Mouse (Mus musculus) frontal cortex, adult 2 months (tissue): ENCODE measurements around the gene Plg. TPM values are rescaled to one million over a fixed set of nuclear protein-coding genes. Genes with fewer than 3 reads are reported as not detected.
A peak's percentile ranks its signal among the peaks of the same experiment; 100 is the strongest.

ENCODE experiments used
- DNase-seq, 2 experiments: peaks; one replicate each; pipeline ENCODE4 v3.0.0; 2022; ENCODE audit warnings: low spot score in 1 of 2; ENCODE audit errors: extremely low spot score in 1 of 2
- polyA plus RNA-seq: library from polyadenylated mRNA; depleted of rRNA; stranded (reverse); fragments of >200 nt; gene quantifications from 2 replicates; pipeline ENCODE4 v1.2.3, GENCODE M21; 2012; rRNA removed

Gene Plg
- 0.11 and 0.24 TPM in 2 replicates for polyA plus RNA-seq

DNA sequence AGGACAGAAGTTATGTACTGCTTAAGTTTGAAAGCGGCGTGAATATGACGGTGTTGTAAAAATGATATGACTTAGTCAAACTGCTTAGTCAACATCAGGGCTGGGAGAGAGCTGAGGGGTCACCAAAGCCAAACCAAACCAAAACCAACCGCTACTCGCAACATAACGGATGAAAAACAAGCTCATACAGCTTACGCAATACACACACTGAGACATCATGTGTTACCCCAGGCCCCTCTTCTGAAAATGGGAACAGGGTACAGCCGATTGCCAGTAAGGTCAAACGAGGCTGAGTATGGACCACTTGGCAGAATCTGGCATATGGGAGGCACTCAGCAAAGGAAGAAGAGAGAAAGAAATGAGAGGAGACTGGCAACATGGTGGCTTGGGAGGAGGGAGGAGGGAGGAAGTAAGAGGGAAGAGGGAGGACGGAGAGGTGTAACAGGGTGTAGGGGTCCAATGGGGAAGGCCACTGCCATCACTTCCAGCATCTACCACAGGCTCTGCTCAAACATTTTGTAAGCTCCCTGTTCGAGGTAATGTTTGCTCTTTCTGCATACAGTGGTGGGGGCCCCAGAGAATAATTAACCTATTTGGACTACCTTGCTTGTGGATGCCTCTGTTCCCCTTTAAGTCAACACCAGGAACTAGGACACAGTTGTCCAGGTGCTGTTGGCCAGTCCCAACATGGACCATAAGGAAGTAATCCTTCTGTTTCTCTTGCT, at the start of gene Plg:
TSS of gene Plg (plus strand) at position 628 of the 725 bp plus-strand sequence.
- no peak for DNase-seq

DNA sequence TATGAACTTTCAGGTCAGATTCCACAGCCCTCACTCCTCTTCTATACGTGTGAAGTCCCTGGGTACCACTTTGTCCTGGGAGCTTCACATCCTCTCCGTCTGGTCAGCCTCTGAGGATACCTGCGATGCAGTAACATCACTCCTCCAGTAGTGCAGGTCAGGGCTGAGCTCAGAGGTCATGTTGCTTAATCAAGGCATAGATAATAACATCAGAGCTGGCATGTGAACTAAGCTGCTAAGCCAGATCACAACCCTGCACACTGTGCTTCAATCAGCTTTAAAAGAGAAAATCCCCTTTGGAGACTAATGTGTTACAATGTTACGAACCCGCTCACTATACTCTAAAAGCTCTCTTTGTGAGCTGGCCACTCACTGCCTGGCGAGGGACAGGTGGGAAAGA, 43.3 kb upstream of the Plg start:
- no peak for DNase-seq

- no peak for DNase-seq
Measured at GRCm38 (mm10) chr17:12336073-12336868, 42.1 kb upstream of the Plg start.

DNA sequence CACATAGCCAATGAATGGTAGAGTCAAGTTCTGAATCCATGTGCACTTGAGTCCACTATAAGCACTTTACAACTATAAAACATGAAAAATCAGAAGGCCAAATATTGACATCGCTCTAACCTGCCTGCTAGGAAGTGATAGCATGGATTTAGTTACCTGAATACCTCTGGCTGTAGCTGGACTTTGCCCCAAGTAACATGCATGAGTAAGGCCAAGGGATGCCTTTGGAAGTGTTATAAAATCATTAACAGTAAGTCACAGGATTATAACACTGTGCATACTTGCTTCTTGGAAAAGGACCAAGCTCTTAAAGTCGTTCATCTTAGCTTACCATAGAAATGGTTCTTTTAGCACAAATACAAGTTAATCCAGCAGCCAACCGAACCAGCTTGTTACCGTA, 41.3 kb upstream of the Plg start:
- no peak for DNase-seq

DNA sequence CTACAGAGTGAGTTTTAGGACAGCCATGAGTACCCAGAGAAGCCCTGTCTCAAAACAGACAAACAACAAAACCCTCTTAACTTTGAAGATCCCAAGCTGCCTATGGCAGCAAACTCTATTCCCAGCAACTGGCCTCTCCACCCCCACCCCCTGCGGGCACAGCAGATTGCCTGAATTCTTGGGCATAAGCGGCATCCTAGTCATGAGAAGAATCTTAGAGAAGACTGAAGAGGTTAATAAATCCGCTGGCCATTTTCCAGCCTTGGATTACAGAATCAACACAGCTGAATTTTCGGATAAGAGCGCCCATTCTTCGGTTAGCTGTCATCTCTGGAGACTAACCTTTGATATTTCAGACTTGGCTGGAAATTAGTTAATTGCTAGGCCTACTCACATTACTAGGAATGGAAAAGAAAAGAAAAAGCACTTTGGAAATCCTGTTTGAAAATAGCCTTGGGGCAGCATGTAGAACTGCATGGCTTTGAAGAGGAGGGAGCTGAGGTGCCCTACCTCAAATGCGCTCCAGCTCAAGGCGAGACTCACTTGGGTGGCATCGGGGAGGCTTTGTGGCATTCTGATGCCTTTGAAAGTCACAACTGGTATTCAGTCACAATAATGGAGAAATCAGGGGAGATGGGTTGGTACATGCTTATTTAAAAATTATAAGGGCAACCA, 34.6 kb upstream of the Plg start:
- no peak for DNase-seq

DNA sequence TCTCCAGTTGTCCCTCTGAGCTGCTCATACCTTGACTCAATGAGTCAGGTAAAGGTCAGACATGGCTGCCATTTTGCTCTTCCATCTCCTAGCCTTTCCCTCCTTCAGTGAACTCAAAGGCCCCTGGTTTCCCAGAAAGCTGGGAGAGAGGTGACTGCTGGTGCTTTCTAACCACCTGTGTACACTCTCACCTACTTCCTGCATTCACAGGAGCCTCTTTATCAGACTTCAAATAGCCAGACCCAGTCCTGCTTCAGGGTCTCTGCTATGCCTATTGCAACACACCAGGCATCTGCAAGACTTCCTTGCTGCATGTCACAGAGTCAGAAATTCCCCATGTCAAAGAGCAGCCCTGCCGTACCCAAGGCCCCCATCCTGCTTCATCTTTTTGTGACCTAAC, 30.9 kb upstream of the Plg start:
- no peak for DNase-seq

- no peak for DNase-seq
Measured at GRCm38 (mm10) chr17:12351564-12351963, 26.8 kb upstream of the Plg start.

- DNase-seq, result no peak
Measured at GRCm38 (mm10) chr17:12352781-12353180, 25.6 kb upstream of the Plg start.

DNA sequence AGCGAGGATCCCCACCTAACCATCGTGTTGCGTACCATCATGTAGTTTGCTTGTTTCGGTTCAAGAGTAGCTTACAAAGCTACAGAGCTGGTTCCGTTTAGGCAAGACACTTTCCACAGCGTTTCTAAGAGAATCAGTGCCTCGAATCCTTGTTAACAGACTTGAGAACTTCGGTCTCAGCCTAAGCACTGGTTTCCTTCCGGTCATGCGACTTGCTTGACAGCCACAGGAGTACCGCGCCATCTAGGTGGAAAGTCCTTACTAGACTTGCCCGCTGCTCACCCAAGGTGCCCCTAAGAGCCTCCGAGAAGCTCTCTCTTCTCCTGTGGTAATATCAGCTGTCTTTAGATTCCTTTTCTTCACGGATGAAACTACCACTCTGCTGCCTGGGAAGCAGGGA, 18.5 kb upstream of the Plg start:
- no peak for DNase-seq

DNA sequence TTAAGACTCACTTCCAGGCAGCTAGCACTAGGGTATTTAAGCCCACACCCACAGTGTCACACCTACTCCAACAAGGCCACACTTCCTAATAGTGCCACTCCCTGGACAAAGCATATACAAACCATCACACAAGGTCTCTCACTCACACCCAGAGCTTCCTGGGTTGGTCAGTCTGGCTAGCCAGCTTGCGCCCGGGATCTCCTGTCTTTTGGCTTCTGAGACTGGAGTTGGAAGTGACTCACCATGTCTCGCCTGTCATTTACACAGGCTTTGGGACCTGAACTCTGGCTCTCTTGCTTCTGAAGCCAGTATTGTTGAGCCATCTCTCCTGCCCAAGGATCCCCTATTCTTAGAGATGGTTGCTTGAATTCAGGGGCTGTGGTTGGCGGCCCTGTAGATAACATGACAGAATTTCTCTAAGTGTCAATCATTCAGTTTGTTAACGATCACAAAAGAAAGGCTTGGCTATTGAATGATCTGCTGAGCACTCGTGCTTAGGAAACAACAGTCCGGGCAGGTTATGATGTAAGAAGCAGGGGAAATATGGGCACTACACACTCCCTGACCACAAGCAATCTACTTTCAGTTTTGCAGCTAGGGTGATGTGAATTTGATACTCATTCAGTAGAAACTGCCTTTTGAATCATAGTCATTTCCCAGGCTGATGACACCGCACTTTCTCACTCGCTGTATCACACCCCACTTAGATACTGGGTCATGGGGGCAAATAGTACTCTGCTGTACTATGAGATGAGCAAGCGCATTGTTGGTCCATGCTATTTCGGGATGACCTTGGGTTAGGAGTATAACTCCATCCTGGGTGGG, 14.6 kb upstream of the Plg start:
- DNase-seq, result no peak

GRCm38 (mm10) chr17:12364426-12364735, 14.0 kb upstream of the Plg start:
- peak; percentile 11 to 49 for DNase-seq

- DNase-seq, result peak in 1 of 2 experiments; percentile 72
Measured at GRCm38 (mm10) chr17:12367373-12367930, 11.0 kb upstream of the Plg start.

GRCm38 (mm10) chr17:12369393-12369792, 9.0 kb upstream of the Plg start:
- DNase-seq, result no peak

DNA sequence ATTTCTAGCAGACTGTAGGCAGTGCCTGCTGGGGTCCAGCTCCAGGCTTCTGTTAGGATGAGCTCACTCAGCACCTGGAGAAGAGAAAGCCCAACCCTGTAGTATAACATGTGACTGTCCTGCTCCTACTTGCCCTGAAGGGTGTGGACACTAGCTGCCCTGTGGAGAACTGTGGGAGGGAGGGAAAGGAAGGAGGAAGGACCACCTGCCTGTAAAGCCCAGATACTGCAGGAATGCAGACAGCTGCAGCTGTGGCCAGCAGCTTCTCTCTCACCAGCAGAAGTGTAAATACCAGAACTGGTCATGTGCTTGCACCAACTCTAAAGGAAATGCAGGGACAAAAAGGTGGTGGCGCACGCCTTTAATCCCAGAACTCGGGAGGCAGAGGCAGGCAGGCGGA, 8.1 kb upstream of the Plg start:
- no peak for DNase-seq

DNA sequence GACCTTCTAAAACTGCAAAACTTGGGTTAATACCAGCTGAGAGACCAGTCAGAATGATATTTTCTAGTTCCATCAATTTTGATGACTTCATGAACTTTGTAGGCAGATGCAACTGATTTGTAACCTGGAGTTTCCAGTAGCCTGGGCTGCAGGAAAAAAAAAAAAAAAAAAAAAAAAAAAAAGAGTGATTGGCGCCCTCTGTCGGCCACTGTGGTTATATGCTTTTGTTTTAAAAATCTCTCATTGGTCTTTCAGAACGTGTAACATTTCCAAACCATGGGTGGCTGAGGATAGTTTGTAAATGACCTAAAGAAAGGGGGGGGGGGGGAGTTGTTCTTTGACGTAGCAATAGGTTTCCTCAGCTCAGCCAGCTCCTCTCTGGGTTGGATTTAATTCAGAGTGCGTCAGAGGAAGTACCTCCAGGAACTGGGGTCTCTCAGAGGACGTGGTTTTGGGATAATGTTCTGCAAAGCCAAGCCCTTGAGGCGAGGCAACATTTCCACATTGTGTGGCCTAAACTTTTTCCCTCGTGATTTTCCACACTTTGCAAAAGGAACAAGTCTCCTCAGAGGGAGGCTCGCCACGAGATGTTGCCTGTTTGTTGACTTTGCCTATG, 7.0 kb upstream of the Plg start:
- DNase-seq, result no peak

DNA sequence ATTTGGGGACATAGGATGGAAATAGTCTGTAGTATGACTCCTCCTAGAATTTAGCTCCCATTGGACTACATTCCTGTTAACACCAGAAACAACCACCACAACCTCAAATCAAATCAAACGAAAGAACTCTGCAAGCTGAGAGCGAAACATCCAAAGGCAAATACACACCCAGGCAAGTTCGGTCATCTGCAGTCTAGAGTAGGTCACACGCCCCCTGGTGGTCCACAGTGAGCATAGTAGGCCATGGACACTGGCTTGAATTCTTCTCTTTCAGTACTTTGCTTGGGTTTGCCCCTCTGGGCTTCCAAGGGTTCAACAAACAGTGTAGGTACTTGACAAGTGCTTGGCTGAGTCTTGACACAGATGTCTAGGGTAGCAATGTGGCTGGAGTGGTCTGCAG, 6.4 kb upstream of the Plg start:
- peak; percentile 14 to 74 for DNase-seq

GRCm38 (mm10) chr17:12373601-12374144, 4.7 kb upstream of the Plg start:
- DNase-seq, result no peak

DNA sequence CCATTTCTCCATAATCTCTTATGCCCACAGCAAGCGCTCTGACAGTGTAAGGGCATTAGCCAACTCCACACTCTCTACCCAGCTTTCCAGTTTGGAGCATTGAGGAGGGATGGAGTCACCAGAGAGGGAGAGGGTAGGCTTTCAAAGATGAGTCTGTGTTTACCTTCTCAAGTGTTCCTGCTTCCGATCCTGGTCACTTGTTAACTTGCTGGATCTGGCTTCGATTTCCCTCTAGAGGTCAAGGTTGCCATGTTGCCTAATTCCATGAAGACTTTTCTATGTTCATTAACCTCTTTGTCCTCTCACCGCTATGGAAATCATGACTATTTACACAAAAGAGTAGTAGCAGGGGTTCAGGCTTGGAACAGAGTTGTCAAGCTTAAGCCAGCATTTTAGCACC, 1.9 kb downstream of the Plg start:
- no peak for DNase-seq

DNA sequence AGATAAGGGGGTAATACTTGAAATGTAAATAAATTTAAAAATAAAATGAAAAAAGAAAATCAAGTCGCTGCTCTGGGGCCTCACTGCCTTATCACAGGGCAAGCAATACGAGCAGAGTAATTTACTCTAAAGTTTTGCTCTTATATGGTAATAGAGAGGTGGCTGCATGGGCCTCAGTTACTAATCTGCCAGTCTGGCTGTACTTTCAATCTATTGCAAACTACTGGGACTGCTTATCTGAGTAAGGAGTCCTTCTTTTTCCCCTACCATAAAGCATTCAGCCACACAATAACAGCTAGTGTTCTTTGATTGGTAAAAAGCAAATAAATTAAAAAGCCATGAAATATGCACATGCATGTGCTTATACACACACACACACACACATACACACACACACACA, 3.2 kb downstream of the Plg start:
- DNase-seq, result no peak

DNA sequence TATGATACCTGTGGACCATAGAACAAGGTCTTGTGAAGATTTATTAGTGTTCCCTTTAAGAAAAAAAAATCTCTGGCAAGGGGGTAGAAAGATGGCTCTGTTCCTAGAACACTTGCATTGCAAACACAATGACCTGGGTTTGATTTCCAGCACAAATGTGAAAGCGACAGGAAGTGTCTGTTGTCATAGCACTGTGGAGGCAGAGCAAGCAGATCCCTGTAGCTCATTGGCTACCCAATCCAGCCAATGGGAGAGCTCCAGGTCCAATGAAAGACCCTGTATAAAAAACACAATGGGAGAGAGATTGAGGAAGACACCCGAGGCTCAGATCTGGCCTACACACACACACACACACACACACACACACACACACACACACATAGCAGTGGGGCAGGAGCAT, 4.1 kb downstream of the Plg start:
- DNase-seq, result no peak
